Mouse (Mus musculus) megakaryocyte-erythroid progenitor cell, adult 5-6 weeks (primary cell): ENCODE results near the gene Irf2bp1. TPM values are rescaled to one million over a fixed set of nuclear protein-coding genes. Genes with fewer than 3 reads are reported as not detected.

Source experiments
- total RNA-seq, 2 experiments: library from RNA; stranded (forward) in 1 of 2; stranded (reverse) in 1 of 2; fragments of 200-1000, 215-1000 nt in 1 of 2; fragments of >200 nt in 1 of 2; fragmentation: Nextera tagmentation in 1 of 2; gene quantifications; 2 replicates each; pipeline ENCODE4 v1.2.3; 2014 to 2017

Irf2bp1 gene
- total RNA-seq, 2 experiments from 2014 or later: 12.7 to 23.8 TPM

Other genes with a start within 250 kb of the Irf2bp1 start
- not detected in 2 replicates for gene Psg19, start 205.5 kb upstream of the Irf2bp1 start, total RNA-seq (2014; fragmentation: Nextera tagmentation)
- gene Psg19, start 205.5 kb upstream of the Irf2bp1 start, total RNA-seq (2017): not detected in 2 replicates
- gene Psg17, start 182.4 kb upstream of the Irf2bp1 start, total RNA-seq (2014; fragmentation: Nextera tagmentation): not detected in 2 replicates
- gene Psg17, start 182.4 kb upstream of the Irf2bp1 start, total RNA-seq (2017): 0.70 and 0.95 TPM in 2 replicates
- 1.4 TPM in 1 of 2 replicates, not detected in the other for gene Mill2, start 164.1 kb upstream of the Irf2bp1 start, total RNA-seq (2014; fragmentation: Nextera tagmentation)
- gene Mill2, start 164.1 kb upstream of the Irf2bp1 start, total RNA-seq (2017): 2.0 TPM in 1 of 2 replicates, not detected in the other
- gene Pglyrp1, start 132.7 kb upstream of the Irf2bp1 start, total RNA-seq (2014; fragmentation: Nextera tagmentation): 1.9 and 43.9 TPM in 2 replicates
- 0.61 and 2.2 TPM in 2 replicates for gene Pglyrp1, start 132.7 kb upstream of the Irf2bp1 start, total RNA-seq (2017)
- gene Ccdc61, start 93.6 kb upstream of the Irf2bp1 start, total RNA-seq (2014; fragmentation: Nextera tagmentation): 23.6 and 42.3 TPM in 2 replicates
- 6.8 and 13.3 TPM in 2 replicates for gene Ccdc61, start 93.6 kb upstream of the Irf2bp1 start, total RNA-seq (2017)
- gene Nova2, start 78.2 kb upstream of the Irf2bp1 start, total RNA-seq (2014; fragmentation: Nextera tagmentation): not detected in 2 replicates
- not detected in 2 replicates for gene Nova2, start 78.2 kb upstream of the Irf2bp1 start, total RNA-seq (2017)
- gene Nanos2, start 16.6 kb upstream of the Irf2bp1 start, total RNA-seq (2014; fragmentation: Nextera tagmentation): not detected in 2 replicates
- not detected in 2 replicates for gene Nanos2, start 16.6 kb upstream of the Irf2bp1 start, total RNA-seq (2017)
- not detected in 2 replicates for gene Mypop, start 12.8 kb upstream of the Irf2bp1 start, total RNA-seq (2014; fragmentation: Nextera tagmentation)
- 0.23 and 2.0 TPM in 2 replicates for gene Mypop, start 12.8 kb upstream of the Irf2bp1 start, total RNA-seq (2017)
- not detected in 2 replicates for gene Foxa3, start 19.5 kb downstream of the Irf2bp1 start, total RNA-seq (2014; fragmentation: Nextera tagmentation)
- not detected in 2 replicates for gene Foxa3, start 19.5 kb downstream of the Irf2bp1 start, total RNA-seq (2017)
- gene Sympk, start 20.3 kb downstream of the Irf2bp1 start, total RNA-seq (2014; fragmentation: Nextera tagmentation): 73.9 and 91.0 TPM in 2 replicates
- gene Sympk, start 20.3 kb downstream of the Irf2bp1 start, total RNA-seq (2017): 35.3 and 52.2 TPM in 2 replicates
- not detected in 2 replicates for gene Rsph6a, start 50.6 kb downstream of the Irf2bp1 start, total RNA-seq (2014; fragmentation: Nextera tagmentation)
- gene Rsph6a, start 50.6 kb downstream of the Irf2bp1 start, total RNA-seq (2017): not detected in 2 replicates
- gene Dmwd, start 72.2 kb downstream of the Irf2bp1 start, total RNA-seq (2014; fragmentation: Nextera tagmentation): 28.5 and 29.2 TPM in 2 replicates
- gene Dmwd, start 72.2 kb downstream of the Irf2bp1 start, total RNA-seq (2017): 7.7 and 10.6 TPM in 2 replicates
- gene Dmpk, start 79.8 kb downstream of the Irf2bp1 start, total RNA-seq (2014; fragmentation: Nextera tagmentation): 15.1 and 19.8 TPM in 2 replicates
- 3.9 and 7.5 TPM in 2 replicates for gene Dmpk, start 79.8 kb downstream of the Irf2bp1 start, total RNA-seq (2017)
- gene Six5, start 90.5 kb downstream of the Irf2bp1 start, total RNA-seq (2014; fragmentation: Nextera tagmentation): 8.9 and 10.1 TPM in 2 replicates
- 2.1 and 2.2 TPM in 2 replicates for gene Six5, start 90.5 kb downstream of the Irf2bp1 start, total RNA-seq (2017)
- gene Gm4969, start 114.3 kb downstream of the Irf2bp1 start, total RNA-seq (2014; fragmentation: Nextera tagmentation): 0.22 and 0.35 TPM in 2 replicates
- gene Gm4969, start 114.3 kb downstream of the Irf2bp1 start, total RNA-seq (2017): 0.65 TPM in 1 of 2 replicates, not detected in the other
- 6.3 and 8.6 TPM in 2 replicates for gene Fbxo46, start 115.8 kb downstream of the Irf2bp1 start, total RNA-seq (2014; fragmentation: Nextera tagmentation)
- gene Fbxo46, start 115.8 kb downstream of the Irf2bp1 start, total RNA-seq (2017): 6.1 and 7.8 TPM in 2 replicates
- gene Qpctl, start 145.2 kb downstream of the Irf2bp1 start, total RNA-seq (2014; fragmentation: Nextera tagmentation): 2.4 and 5.1 TPM in 2 replicates
- 1.1 and 5.5 TPM in 2 replicates for gene Qpctl, start 145.2 kb downstream of the Irf2bp1 start, total RNA-seq (2017)
- 146 and 165 TPM in 2 replicates for gene Snrpd2, start 145.7 kb downstream of the Irf2bp1 start, total RNA-seq (2014; fragmentation: Nextera tagmentation)
- 80.7 and 93.4 TPM in 2 replicates for gene Snrpd2, start 145.7 kb downstream of the Irf2bp1 start, total RNA-seq (2017)
- gene Gipr, start 162.1 kb downstream of the Irf2bp1 start, total RNA-seq (2014; fragmentation: Nextera tagmentation): not detected in 2 replicates
- gene Gipr, start 162.1 kb downstream of the Irf2bp1 start, total RNA-seq (2017): 0.95 TPM in 1 of 2 replicates, not detected in the other
- 4.8 and 11.4 TPM in 2 replicates for gene Eml2, start 172.4 kb downstream of the Irf2bp1 start, total RNA-seq (2014; fragmentation: Nextera tagmentation)
- gene Eml2, start 172.4 kb downstream of the Irf2bp1 start, total RNA-seq (2017): 4.8 and 6.6 TPM in 2 replicates
- gene Gpr4, start 208.5 kb downstream of the Irf2bp1 start, total RNA-seq (2014; fragmentation: Nextera tagmentation): 0.64 TPM in 1 of 2 replicates, not detected in the other
- gene Gpr4, start 208.5 kb downstream of the Irf2bp1 start, total RNA-seq (2017): not detected in 2 replicates
- 22.3 and 22.6 TPM in 2 replicates for gene Opa3, start 224.3 kb downstream of the Irf2bp1 start, total RNA-seq (2014; fragmentation: Nextera tagmentation)
- gene Opa3, start 224.3 kb downstream of the Irf2bp1 start, total RNA-seq (2017): 17.1 and 21.2 TPM in 2 replicates